Mouse (Mus musculus) heart, postnatal 0 days (tissue): ENCODE results near the gene Senp7. TPM values are rescaled to one million over a fixed set of nuclear protein-coding genes. Genes with fewer than 3 reads are reported as not detected.
"Not testable (repeated sequence)": the region's sequence is repeated elsewhere in the genome, so short reads cannot be mapped to it uniquely, and the experiment has no call there.

ENCODE experiments used
- ATAC-seq: fragments of 200-750 bp; cut with Nextera tagmentation; 2 replicates; pipeline ENCODE4 v1.8.0; 2017; ENCODE audit warnings: low read depth, moderate number of reproducible peaks, moderate library complexity; ENCODE audit not compliant: insufficient read depth
- DNase-seq: peaks from one replicate; pipeline ENCODE4 v3.0.0-alpha.2; 2016; ENCODE audit warnings: low spot score
- H3K27ac ChIP-seq: fragments of 300-500 bp; sonication (generic); 2 replicates; pipeline ENCODE4 v1.5.1; 2014; ENCODE audit warnings: low read depth, mild to moderate bottlenecking
- H3K27me3 ChIP-seq: fragments of 300-500 bp; sonication (generic); 2 replicates; pipeline ENCODE4 v1.6.1; 2014; ENCODE audit warnings: low read length, mixed read lengths; ENCODE audit not compliant: control insufficient read depth, insufficient read depth
- H3K36me3 ChIP-seq: fragments of 300-500 bp; sonication (generic); replicated peaks from 2 replicates; pipeline ENCODE4 v1.6.1; 2014; ENCODE audit warnings: low read length, mixed read lengths; ENCODE audit not compliant: control insufficient read depth, insufficient read depth
- H3K4me1 ChIP-seq: fragments of 300-500 bp; sonication (generic); 2 replicates; pipeline ENCODE4 v1.6.1; 2014; ENCODE audit warnings: antibody characterized with exemption; ENCODE audit not compliant: control insufficient read depth, insufficient read depth
- H3K4me2 ChIP-seq: fragments of 300-500 bp; sonication (generic); 2 replicates; pipeline ENCODE4 v1.6.1; 2014; ENCODE audit warnings: low read depth, mild to moderate bottlenecking, low read length, moderate library complexity
- H3K4me3 ChIP-seq: fragments of 300-500 bp; sonication (generic); 2 replicates; pipeline ENCODE4 v1.5.1; 2014; ENCODE audit warnings: low read depth, low read length
- H3K9ac ChIP-seq: fragments of 300-500 bp; sonication (generic); replicated peaks from 2 replicates; pipeline ENCODE4 v1.6.1; 2014; ENCODE audit warnings: low read depth, low read length, mixed read lengths
- H3K9me3 ChIP-seq: fragments of 300-500 bp; sonication (generic); replicated peaks from 2 replicates; pipeline ENCODE4 v1.6.1; 2016; ENCODE audit warnings: low read length; ENCODE audit not compliant: control insufficient read depth
- CTCF ChIP-seq: IDR thresholded peaks from 2 replicates; pipeline ENCODE4 v1.5.1; 2016; ENCODE audit warnings: antibody characterized with exemption, control low read depth, low read depth
- EP300 ChIP-seq: IDR thresholded peaks from 2 replicates; pipeline ENCODE4 v1.6.1; 2016; ENCODE audit warnings: antibody characterized with exemption, low read depth
- WGBS: fragments of 180-500 bp; shearing (Covaris S2); extraction: QIAGEN DNeasy Blood & Tissue Kit; methylation state at CpG from one replicate; pipeline ENCODE4 v1.1.7; 2014; 5-methylcytosine and 5-hydroxymethylcytosine counted together
- polyA plus RNA-seq: library from polyadenylated mRNA; unstranded; fragments of >200 nt; fragmentation: Nextera tagmentation; extraction: Ambion mirVana; gene quantifications from 2 replicates; pipeline ENCODE4 v1.2.1, GENCODE M21; 2015
- total RNA-seq: library from RNA; depleted of rRNA; stranded (reverse); fragments of >200 nt; gene quantifications from 2 replicates; pipeline ENCODE4 v1.2.3, GENCODE M21; 2014; ENCODE audit warnings: low replicate concordance

The Senp7 gene
- total and polyA plus RNA-seq, 2 experiments from 2014 or later: 9.5 to 14.0 TPM

- H3K27ac ChIP-seq: no peak overlapping the region
These were observed 23.4 kb downstream of the Senp7 start for GRCm38 (mm10) chr16:56071317-56072232.

GRCm38 (mm10) chr16:56072533-56072932 is 24.4 kb downstream of the Senp7 start:
- TF ChIP-seq CTCF (no peak), EP300 (no peak)
- no peak for ATAC-seq
- Histone ChIP-seq H3K4me1 (peaks cover 7% of the 10 kb centered on the region; the same call in 1 of the 2 replicates), H3K27ac (no peak overlapping the region), H3K4me2 (no peak overlapping the region), H3K9me3 (no peaks in the 10 kb centered on the region), H3K27me3 (no peaks in the 10 kb centered on the region), H3K4me3 (no peak overlapping the region), H3K36me3 (no peaks in the 10 kb centered on the region), H3K9ac (no peak overlapping the region)
- no peak for DNase-seq
- WGBS: 66% methylated on average over 6 of the region's 6 CpGs

More at GRCm38 (mm10) chr16:56071317-56072232, 23.4 kb downstream of the Senp7 start:
- DNase-seq: no peak
- H3K4me3 ChIP-seq: no peak overlapping the region
- no peak overlapping the region for H3K4me2 ChIP-seq
- ATAC-seq: no peak
- WGBS: 31% methylated on average over 5 of the region's 5 CpGs
- no peaks in the 10 kb centered on the region for H3K27me3 ChIP-seq
- no peak for TF ChIP-seq CTCF
- TF ChIP-seq EP300: no peak
- no peaks in the 10 kb centered on the region for H3K36me3 ChIP-seq
- H3K4me1 ChIP-seq: peaks cover 7% of the 10 kb centered on the region; the same call in 1 of the 2 replicates
- no peak overlapping the region for H3K9ac ChIP-seq
- no peaks in the 10 kb centered on the region for H3K9me3 ChIP-seq

GRCm38 (mm10) chr16:56073150-56073549 is 25.0 kb downstream of the Senp7 start:
- not testable (repeated sequence) for H3K36me3 ChIP-seq, H3K9ac ChIP-seq, DNase-seq, H3K9me3 ChIP-seq, H3K4me3 ChIP-seq, ATAC-seq, H3K27ac ChIP-seq, H3K4me1 ChIP-seq, H3K27me3 ChIP-seq, H3K4me2 ChIP-seq
- WGBS: 84% methylated on average over 6 of the region's 6 CpGs

- Histone ChIP-seq H3K36me3 (no peaks in the 10 kb centered on the region), H3K9me3 (no peaks in the 10 kb centered on the region), H3K4me3 (no peak overlapping the region), H3K4me2 (no peak overlapping the region), H3K27ac (no peak overlapping the region), H3K9ac (no peak overlapping the region), H3K27me3 (no peaks in the 10 kb centered on the region), H3K4me1 (peaks cover 7% of the 10 kb centered on the region; the same call in 1 of the 2 replicates)
- no peak for TF ChIP-seq EP300
- no peak for TF ChIP-seq CTCF
- ATAC-seq (no peak), DNase-seq (no peak)
- 72% methylated on average over 1 of the region's 1 CpGs for WGBS
These were observed 26.0 kb downstream of the Senp7 start for GRCm38 (mm10) chr16:56074122-56074521.

- no peak for DNase-seq
- H3K4me3 ChIP-seq: no peak overlapping the region
These were observed 26.4 kb downstream of the Senp7 start for GRCm38 (mm10) chr16:56074565-56074964.

More at GRCm38 (mm10) chr16:56074565-56074964, 26.4 kb downstream of the Senp7 start:
- Histone ChIP-seq H3K27ac (peak overlapping the region; percentile 90), H3K4me1 (peaks cover 7% of the 10 kb centered on the region; the same call in 1 of the 2 replicates), H3K9ac (no peak overlapping the region), H3K27me3 (no peaks in the 10 kb centered on the region), H3K9me3 (no peaks in the 10 kb centered on the region), H3K36me3 (no peaks in the 10 kb centered on the region), H3K4me2 (no peak overlapping the region)
- TF ChIP-seq CTCF: no peak
- TF ChIP-seq EP300: no peak
- WGBS: 65% methylated on average over 5 of the region's 5 CpGs
- no peak for ATAC-seq
